Mouse (Mus musculus): ENCODE results near the gene Krt7. TPM values are rescaled to one million over a fixed set of nuclear protein-coding genes. Genes with fewer than 3 reads are reported as not detected.
A peak's percentile ranks its signal among the peaks of the same experiment; 100 is the strongest.

The Krt7 gene
- polyA plus RNA-seq, 1 experiment: 36.4 TPM

GRCm38 (mm10) chr15:101385064-101385463 is 25.8 kb upstream of the Krt7 start:
- Histone ChIP-seq H3K27ac (ENCODE audit: insufficient read depth, low read length) (no peak overlapping the region), H3K4me3 (ENCODE audit: low read depth, low read length) (no peak overlapping the region), H3K4me1 (ENCODE audit: control insufficient read depth, insufficient read depth, low read length) (no peaks in the 10 kb centered on the region), H3K36me3 (ENCODE audit: control insufficient read depth, insufficient read depth, low read length, poor library complexity, severe bottlenecking) (no peaks in the 10 kb centered on the region), H3K27me3 (ENCODE audit: control insufficient read depth, insufficient read depth, low read length, poor library complexity, severe bottlenecking) (no peaks in the 10 kb centered on the region), H3K9me3 (replicated peaks; ENCODE audit: control insufficient read depth, insufficient read depth, low read length, poor library complexity, severe bottlenecking) (no peaks in the 10 kb centered on the region), H3K9ac (ENCODE audit: low read depth, poor library complexity, severe bottlenecking) (no peak overlapping the region)
- no peak for TF ChIP-seq EP300 (IDR thresholded peaks at IDR 0.05; ENCODE audit: insufficient read depth, low read depth, low read length)

DNA sequence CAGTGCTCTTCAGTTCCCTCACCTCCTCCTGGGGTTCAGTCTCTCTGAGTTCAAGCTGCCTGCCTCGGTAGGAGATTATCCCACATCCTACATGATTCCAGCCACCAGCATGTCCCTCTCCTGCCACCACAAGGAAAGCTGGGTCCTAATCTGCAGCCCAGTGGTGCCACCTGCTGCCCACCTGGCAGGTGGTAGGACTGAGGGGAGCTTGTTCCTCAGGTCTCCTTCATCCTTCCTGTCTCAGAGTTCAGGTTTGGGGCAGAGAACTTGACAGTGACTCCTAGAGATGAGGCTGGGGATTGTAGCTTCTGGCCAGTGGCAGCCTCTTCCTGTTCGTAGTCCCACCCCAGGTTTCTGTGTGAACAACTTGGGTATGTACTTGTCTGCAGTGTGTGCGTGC is 23.7 kb upstream of the Krt7 start:
- H3K4me1 ChIP-seq (ENCODE audit: control insufficient read depth, insufficient read depth, low read length): no peaks in the 10 kb centered on the region
- no peak overlapping the region for H3K27ac ChIP-seq (ENCODE audit: insufficient read depth, low read length)
- TF ChIP-seq CTCF (IDR thresholded peaks at IDR 0.05; ENCODE audit: low read depth, low read length) (peak; percentile 56), POLR2A (IDR thresholded peaks at IDR 0.05; ENCODE audit: insufficient read depth, low read length) (no peak), EP300 (IDR thresholded peaks at IDR 0.05; ENCODE audit: insufficient read depth, low read depth, low read length) (no peak)
- H3K9ac ChIP-seq (ENCODE audit: low read depth, poor library complexity, severe bottlenecking): no peak overlapping the region
- H3K27me3 ChIP-seq (ENCODE audit: control insufficient read depth, insufficient read depth, low read length, poor library complexity, severe bottlenecking): no peaks in the 10 kb centered on the region
- no peak overlapping the region for H3K4me3 ChIP-seq (ENCODE audit: low read depth, low read length)
- H3K36me3 ChIP-seq (ENCODE audit: control insufficient read depth, insufficient read depth, low read length, poor library complexity, severe bottlenecking): no peaks in the 10 kb centered on the region
- H3K9me3 ChIP-seq (replicated peaks; ENCODE audit: control insufficient read depth, insufficient read depth, low read length, poor library complexity, severe bottlenecking): no peaks in the 10 kb centered on the region

GRCm38 (mm10) chr15:101388034-101388541 is 22.8 kb upstream of the Krt7 start:
- Histone ChIP-seq H3K36me3 (ENCODE audit: control insufficient read depth, insufficient read depth, low read length, poor library complexity, severe bottlenecking) (no peaks in the 10 kb centered on the region), H3K27ac (ENCODE audit: insufficient read depth, low read length) (no peak overlapping the region), H3K27me3 (ENCODE audit: control insufficient read depth, insufficient read depth, low read length, poor library complexity, severe bottlenecking) (no peaks in the 10 kb centered on the region), H3K4me3 (ENCODE audit: low read depth, low read length) (no peak overlapping the region), H3K9me3 (replicated peaks; ENCODE audit: control insufficient read depth, insufficient read depth, low read length, poor library complexity, severe bottlenecking) (no peaks in the 10 kb centered on the region), H3K9ac (ENCODE audit: low read depth, poor library complexity, severe bottlenecking) (no peak overlapping the region), H3K4me1 (ENCODE audit: control insufficient read depth, insufficient read depth, low read length) (no peaks in the 10 kb centered on the region)
- TF ChIP-seq CTCF (IDR thresholded peaks at IDR 0.05; ENCODE audit: low read depth, low read length) (peak; percentile 52), POLR2A (IDR thresholded peaks at IDR 0.05; ENCODE audit: insufficient read depth, low read length) (no peak)

- no peak for TF ChIP-seq CTCF (IDR thresholded peaks at IDR 0.05; ENCODE audit: low read depth, low read length)
- no peak for TF ChIP-seq EP300 (IDR thresholded peaks at IDR 0.05; ENCODE audit: insufficient read depth, low read depth, low read length)
- no peak for TF ChIP-seq POLR2A (IDR thresholded peaks at IDR 0.05; ENCODE audit: insufficient read depth, low read length)
- H3K27ac ChIP-seq (ENCODE audit: insufficient read depth, low read length): no peak overlapping the region
- no peaks in the 10 kb centered on the region for H3K36me3 ChIP-seq (ENCODE audit: control insufficient read depth, insufficient read depth, low read length, poor library complexity, severe bottlenecking)
- no peaks in the 10 kb centered on the region for H3K9me3 ChIP-seq (replicated peaks; ENCODE audit: control insufficient read depth, insufficient read depth, low read length, poor library complexity, severe bottlenecking)
- no peaks in the 10 kb centered on the region for H3K27me3 ChIP-seq (ENCODE audit: control insufficient read depth, insufficient read depth, low read length, poor library complexity, severe bottlenecking)
- no peak overlapping the region for H3K9ac ChIP-seq (ENCODE audit: low read depth, poor library complexity, severe bottlenecking)
- H3K4me1 ChIP-seq (ENCODE audit: control insufficient read depth, insufficient read depth, low read length): no peaks in the 10 kb centered on the region
- no peak overlapping the region for H3K4me3 ChIP-seq (ENCODE audit: low read depth, low read length)
These were observed 20.6 kb upstream of the Krt7 start for GRCm38 (mm10) chr15:101390203-101390602.

DNA sequence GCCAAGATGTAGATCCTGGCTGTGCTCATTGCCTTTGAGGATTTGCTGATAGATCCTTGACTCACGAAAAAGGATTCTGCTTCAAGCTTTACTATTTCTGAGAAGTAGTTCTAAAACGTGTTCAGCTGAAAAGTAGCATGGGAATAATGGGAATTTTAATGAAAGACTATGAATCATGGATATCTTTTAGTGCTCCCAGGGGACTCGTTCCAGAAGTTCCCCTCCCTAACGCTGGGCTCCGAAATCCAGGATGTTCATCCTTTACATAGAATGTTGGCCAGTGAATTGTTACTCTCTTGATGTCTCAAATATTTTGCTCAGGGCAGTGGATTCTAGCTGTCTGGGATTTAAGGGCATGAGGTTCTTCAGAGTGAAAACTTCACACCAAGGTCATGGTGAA is 18.6 kb upstream of the Krt7 start:
- Histone ChIP-seq H3K27me3 (ENCODE audit: control insufficient read depth, insufficient read depth, low read length, poor library complexity, severe bottlenecking) (no peaks in the 10 kb centered on the region), H3K4me1 (ENCODE audit: control insufficient read depth, insufficient read depth, low read length) (no peaks in the 10 kb centered on the region), H3K27ac (ENCODE audit: insufficient read depth, low read length) (no peak overlapping the region), H3K4me3 (ENCODE audit: low read depth, low read length) (no peak overlapping the region), H3K9ac (ENCODE audit: low read depth, poor library complexity, severe bottlenecking) (no peak overlapping the region), H3K9me3 (replicated peaks; ENCODE audit: control insufficient read depth, insufficient read depth, low read length, poor library complexity, severe bottlenecking) (no peaks in the 10 kb centered on the region), H3K36me3 (ENCODE audit: control insufficient read depth, insufficient read depth, low read length, poor library complexity, severe bottlenecking) (no peaks in the 10 kb centered on the region)
- TF ChIP-seq EP300 (IDR thresholded peaks at IDR 0.05; ENCODE audit: insufficient read depth, low read depth, low read length) (no peak), CTCF (IDR thresholded peaks at IDR 0.05; ENCODE audit: low read depth, low read length) (no peak), POLR2A (IDR thresholded peaks at IDR 0.05; ENCODE audit: insufficient read depth, low read length) (no peak)

DNA sequence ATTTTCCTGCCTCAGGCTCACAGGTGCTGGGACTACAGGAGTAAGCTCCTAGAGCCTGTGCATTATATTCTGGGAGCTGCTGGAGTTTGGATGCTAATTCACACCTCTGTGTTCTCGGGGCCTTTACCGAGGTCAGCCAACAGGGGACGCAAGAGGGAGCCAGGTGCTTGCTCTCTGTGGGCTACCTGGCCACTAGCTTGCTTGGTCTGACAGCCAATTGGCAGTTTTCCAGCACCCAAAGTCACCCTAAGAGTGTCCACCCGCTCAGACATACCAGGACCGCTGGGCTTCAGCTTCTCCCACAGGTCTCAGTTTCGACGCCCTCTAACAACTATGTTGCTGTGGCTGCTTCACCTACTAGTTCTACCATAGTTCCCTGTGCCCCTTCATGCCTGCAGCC is 15.9 kb upstream of the Krt7 start:
- Histone ChIP-seq H3K4me1 (ENCODE audit: control insufficient read depth, insufficient read depth, low read length) (no peaks in the 10 kb centered on the region), H3K4me3 (ENCODE audit: low read depth, low read length) (no peak overlapping the region), H3K9me3 (replicated peaks; ENCODE audit: control insufficient read depth, insufficient read depth, low read length, poor library complexity, severe bottlenecking) (no peaks in the 10 kb centered on the region), H3K9ac (ENCODE audit: low read depth, poor library complexity, severe bottlenecking) (no peak overlapping the region), H3K36me3 (ENCODE audit: control insufficient read depth, insufficient read depth, low read length, poor library complexity, severe bottlenecking) (no peaks in the 10 kb centered on the region), H3K27me3 (ENCODE audit: control insufficient read depth, insufficient read depth, low read length, poor library complexity, severe bottlenecking) (no peaks in the 10 kb centered on the region), H3K27ac (ENCODE audit: insufficient read depth, low read length) (no peak overlapping the region)
- no peak for TF ChIP-seq EP300 (IDR thresholded peaks at IDR 0.05; ENCODE audit: insufficient read depth, low read depth, low read length)
- peak; percentile 35 for TF ChIP-seq CTCF (IDR thresholded peaks at IDR 0.05; ENCODE audit: low read depth, low read length)
- no peak for TF ChIP-seq POLR2A (IDR thresholded peaks at IDR 0.05; ENCODE audit: insufficient read depth, low read length)

Measured in ES-Bruce4 (cell line).